ENCODE assay signal across 8 mouse cellular contexts in the genomic region with DNA sequence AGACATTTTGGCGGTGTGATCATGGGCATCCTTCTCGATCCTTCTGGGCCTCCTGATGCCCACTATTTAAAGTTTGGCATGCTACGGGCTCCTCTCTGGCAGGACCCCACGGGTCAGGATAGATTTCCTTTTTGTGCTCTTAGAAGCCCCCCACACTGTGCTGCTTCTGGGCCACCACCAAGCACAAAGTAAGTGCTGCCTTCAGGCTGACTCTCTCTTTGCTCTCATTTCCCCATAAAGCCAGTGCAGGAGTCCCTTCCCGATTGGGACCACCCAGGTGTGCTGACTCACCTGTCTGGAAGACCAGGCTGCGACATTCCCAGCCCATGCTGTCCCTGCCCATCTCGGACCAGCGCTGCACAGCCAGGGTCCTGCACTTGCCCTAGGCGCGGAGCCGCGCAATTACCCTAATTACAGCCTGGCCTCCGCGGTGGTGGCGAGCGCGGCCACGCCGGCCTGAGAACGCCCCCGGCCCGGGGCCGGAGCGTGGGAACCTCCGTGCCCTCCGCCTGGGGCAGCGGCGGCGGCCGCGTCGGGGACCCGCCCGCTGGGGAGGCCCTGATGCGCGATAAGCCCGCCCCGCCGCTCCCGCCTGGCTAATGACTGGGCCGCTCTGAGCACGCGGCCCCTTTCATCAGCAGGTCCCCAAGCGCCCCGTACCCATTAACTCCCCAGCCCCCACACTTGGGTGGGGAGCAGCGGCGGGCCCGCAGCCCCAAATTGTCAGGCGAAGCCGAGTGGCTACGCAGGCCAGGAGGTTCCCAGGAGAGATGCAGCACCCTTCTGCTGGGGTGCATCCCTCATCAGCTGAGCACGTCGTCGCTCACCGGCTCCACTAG. TPM values are rescaled to one million over a fixed set of nuclear protein-coding genes. Genes with fewer than 3 reads are reported as not detected.
DNase-seq lines count a peak whose midpoint lies in the region; ATAC-seq and TF ChIP-seq lines count a peak whose summit lies in the region.

No protein-coding gene starts in this region.

- no peaks in the 10 kb centered on the region for H3K4me1 ChIP-seq in ES-E14 (ENCODE audit: control insufficient read depth in 2 of 2, insufficient read depth in 2 of 2, low read length in 2 of 2, poor library complexity in 1 of 2)
- H3K4me1 ChIP-seq in limb, embryonic 10.5 days = peaks cover 10% of the 10 kb centered on the region
- peaks cover 10% of the 10 kb centered on the region for H3K4me1 ChIP-seq in neural tube, embryonic 12.5 days

- H3K27me3 ChIP-seq in limb, embryonic 10.5 days (ENCODE audit: low read depth, poor library complexity, severe bottlenecking) = peaks cover 70% of the 10 kb centered on the region
- peaks cover 25% of the 10 kb centered on the region for H3K27me3 ChIP-seq in neural tube, embryonic 12.5 days (replicated peaks)

- ATAC-seq in neural tube, embryonic 12.5 days (ENCODE audit: low FRiP score, low read depth) = peak; percentile 81
- ATAC-seq in CD4-positive, CD25-positive, alpha-beta regulatory T cell, adult 4 months = no peak

- no peak overlapping the region for H3K27ac ChIP-seq in ES-E14 (ENCODE audit: insufficient read depth, low read depth, low read length, poor library complexity, severe bottlenecking)
- peak overlapping the region; percentile 32; the same call in 1 of the 2 replicates for H3K27ac ChIP-seq in limb, embryonic 10.5 days
- no peak overlapping the region for H3K27ac ChIP-seq in neural tube, embryonic 12.5 days

- WGBS in limb, embryonic 10.5 days = 3% methylated on average over 55 of the region's 55 CpGs
- 4% methylated on average over 54 of the region's 55 CpGs for WGBS in neural tube, embryonic 12.5 days

- peak overlapping the region; percentile 60 to 63 for H3K4me3 ChIP-seq in ES-E14 (ENCODE audit: insufficient read depth in 1 of 2, low read depth in 1 of 2, low read length in 2 of 2, poor library complexity in 1 of 2, severe bottlenecking in 1 of 2)
- H3K4me3 ChIP-seq in limb, embryonic 10.5 days = peak overlapping the region; percentile 59
- peak overlapping the region; percentile 49 for H3K4me3 ChIP-seq in neural tube, embryonic 12.5 days

- DNase-seq in gastrocnemius, postnatal 14 days = peak; percentile 16
- no peak for DNase-seq in gastrocnemius, postnatal 36 days
- DNase-seq in ES-E14 (ENCODE audit: low read depth, low spot score) = no peak
- DNase-seq in embryo, embryonic 10.5 days (ENCODE audit: low spot score) = peak; percentile 52
- peak; percentile 16 to 24 for DNase-seq in heart, postnatal 10 days
- DNase-seq in limb, embryonic 10.5 days (ENCODE audit: low spot score) = peak; percentile 59

- H3K36me3 ChIP-seq in ES-E14 (ENCODE audit: control insufficient read depth, insufficient read depth, low read length, poor library complexity, severe bottlenecking) = no peaks in the 10 kb centered on the region
- no peaks in the 10 kb centered on the region for H3K36me3 ChIP-seq in limb, embryonic 10.5 days
- no peaks in the 10 kb centered on the region for H3K36me3 ChIP-seq in neural tube, embryonic 12.5 days

- H3K9ac ChIP-seq in ES-E14 (ENCODE audit: insufficient read depth, low read depth, low read length, poor library complexity, severe bottlenecking) = peak overlapping the region; percentile 42
- peak overlapping the region; percentile 66 for H3K9ac ChIP-seq in neural tube, embryonic 12.5 days

- no peaks in the 10 kb centered on the region for H3K9me3 ChIP-seq in ES-E14 (ENCODE audit: control insufficient read depth, insufficient read depth, low read depth, low read length)
- no peaks in the 10 kb centered on the region for H3K9me3 ChIP-seq in limb, embryonic 10.5 days (replicated peaks)
- no peaks in the 10 kb centered on the region for H3K9me3 ChIP-seq in neural tube, embryonic 12.5 days

- peak overlapping the region; percentile 98 for H3K4me2 ChIP-seq in neural tube, embryonic 12.5 days (replicated peaks)

- in situ Hi-C loops in ES-E14 (cut with MboI; ENCODE audit: low sequenced_read_pairs in 2 of 2, unreplicated experiment in 2 of 2) = no loop called here

- intact Hi-C loops in gastrocnemius, postnatal 14 days (cut with DNase I; ENCODE audit: low total_unique reads) = no loop called here
- intact Hi-C loops in gastrocnemius, postnatal 36 days (cut with DNase I) = no loop called here
- intact Hi-C loops in heart, postnatal 10 days (cut with DNase I) = no loop called here

TF ChIP-seq in ES-E14, 5 proteins besides CTCF, POLR2A, EP300 and RAD21:
- TF ChIP-seq MAFK (IDR thresholded peaks at IDR 0.05; ENCODE audit: insufficient read depth, low read depth, low read length) (0 out of 2 replicates have a peak, but pooled peaks have one; percentile 40), CHD2 (IDR thresholded peaks at IDR 0.05; ENCODE audit: low read depth, low read length) (no peak)

RNA-seq across cellular contexts. Expression of a gene that starts 16.8 kb away (rescaled TPM):
- total RNA-seq in gastrocnemius, postnatal 14 days (2021) = 10 to 100 TPM; 38.6 to 69.1 TPM
- 10 to 100 TPM; 15.0 to 39.3 TPM for total RNA-seq in gastrocnemius, postnatal 36 days (2021)
- 2.7 and 3.7 TPM in 2 replicates for total RNA-seq in ES-E14 (2012; rRNA removed)
- total RNA-seq in heart, postnatal 10 days (2021) = 10 to 100 TPM; 76.0 to 81.5 TPM
- polyA plus RNA-seq in limb, embryonic 10.5 days (2016; fragmentation: Nextera tagmentation; extraction: Ambion mirVana) = 9.1 and 14.2 TPM in 2 replicates
- polyA plus RNA-seq in neural tube, embryonic 12.5 days (2016; fragmentation: Nextera tagmentation; extraction: Ambion mirVana) = 3.7 and 4.3 TPM in 2 replicates
- not detected for polyA plus RNA-seq in CD4-positive, CD25-positive, alpha-beta regulatory T cell, adult 4 months (2017; shearing (Covaris generic))

Comparison
In these comparisons a context has a peak if more than half of its experiments do, and no peak if none do; other contexts are left out.
1. DNase-seq: peak in gastrocnemius, postnatal 14 days (single experiment), embryo, embryonic 10.5 days (single experiment), heart, postnatal 10 days (2 of 2) and limb, embryonic 10.5 days (single experiment); none in gastrocnemius, postnatal 36 days (0 of 2) and ES-E14 (single experiment).
2. Peak in every context shown above with its lines, with median percentiles within 50 percentile points of each other: H3K4me3 ChIP-seq.